Mouse (Mus musculus): ENCODE measurements at regions not wholly inside any gene's neighbourhood (a gene's known extent, or its start where the extent isn't known, plus 50 kb on each side); places are given as distances from the start of the nearest gene placed in this dataset.

GRCm38 (mm10) chr6:143287322-143287721 is 120.3 kb downstream of the Etnk1 start:
- no peak for ATAC-seq
- Histone ChIP-seq H3K9ac (ENCODE audit: low read length) (no peak overlapping the region), H3K27me3 (replicated peaks; ENCODE audit: control insufficient read depth, insufficient read depth, low read length) (no peaks in the 10 kb centered on the region), H3K27ac (ENCODE audit: low read depth, low read length) (no peak overlapping the region), H3K36me3 (ENCODE audit: control insufficient read depth, insufficient read depth, low read length) (no peaks in the 10 kb centered on the region), H3K4me1 (ENCODE audit: control insufficient read depth, insufficient read depth, low read length) (no peaks in the 10 kb centered on the region), H3K4me3 (ENCODE audit: low read depth, low read length) (no peak overlapping the region), H3K4me2 (ENCODE audit: low read length) (no peak overlapping the region), H3K9me3 (replicated peaks; ENCODE audit: control insufficient read depth, low read length) (no peaks in the 10 kb centered on the region)
- WGBS, result 24% methylated on average over 15 of the region's 15 CpGs
- peak; percentile 23 for DNase-seq (ENCODE audit: low spot score)

GRCm38 (mm10) chr6:143288491-143289130 is 121.6 kb downstream of the Etnk1 start:
- Histone ChIP-seq H3K9ac (ENCODE audit: low read length) (no peak overlapping the region), H3K27me3 (replicated peaks; ENCODE audit: control insufficient read depth, insufficient read depth, low read length) (no peaks in the 10 kb centered on the region), H3K9me3 (replicated peaks; ENCODE audit: control insufficient read depth, low read length) (no peaks in the 10 kb centered on the region), H3K4me3 (ENCODE audit: low read depth, low read length) (no peak overlapping the region), H3K4me2 (ENCODE audit: low read length) (no peak overlapping the region), H3K4me1 (ENCODE audit: control insufficient read depth, insufficient read depth, low read length) (no peaks in the 10 kb centered on the region), H3K36me3 (ENCODE audit: control insufficient read depth, insufficient read depth, low read length) (no peaks in the 10 kb centered on the region), H3K27ac (ENCODE audit: low read depth, low read length) (peak overlapping the region; percentile 76)
- DNase-seq (ENCODE audit: low spot score) (peak; percentile 53), ATAC-seq (no peak; the same call in 1 of the 2 replicates)
- 87% methylated on average over 19 of the region's 19 CpGs for WGBS

- ATAC-seq (no peak), DNase-seq (ENCODE audit: low spot score) (no peak)
- Histone ChIP-seq H3K9me3 (replicated peaks; ENCODE audit: control insufficient read depth, low read length) (no peaks in the 10 kb centered on the region), H3K27me3 (replicated peaks; ENCODE audit: control insufficient read depth, insufficient read depth, low read length) (no peaks in the 10 kb centered on the region), H3K4me3 (ENCODE audit: low read depth, low read length) (no peak overlapping the region), H3K4me2 (ENCODE audit: low read length) (no peak overlapping the region), H3K36me3 (ENCODE audit: control insufficient read depth, insufficient read depth, low read length) (no peaks in the 10 kb centered on the region), H3K4me1 (ENCODE audit: control insufficient read depth, insufficient read depth, low read length) (no peaks in the 10 kb centered on the region), H3K9ac (ENCODE audit: low read length) (no peak overlapping the region), H3K27ac (ENCODE audit: low read depth, low read length) (no peak overlapping the region)
- WGBS, result 85% methylated on average over 3 of the region's 3 CpGs
Observed at GRCm38 (mm10) chr6:143293648-143294047, 126.6 kb downstream of the Etnk1 start.

- Histone ChIP-seq H3K4me3 (ENCODE audit: low read depth, low read length) (no peak overlapping the region), H3K9ac (ENCODE audit: low read length) (no peak overlapping the region), H3K9me3 (replicated peaks; ENCODE audit: control insufficient read depth, low read length) (no peaks in the 10 kb centered on the region), H3K27me3 (replicated peaks; ENCODE audit: control insufficient read depth, insufficient read depth, low read length) (no peaks in the 10 kb centered on the region), H3K4me2 (ENCODE audit: low read length) (no peak overlapping the region), H3K36me3 (ENCODE audit: control insufficient read depth, insufficient read depth, low read length) (no peaks in the 10 kb centered on the region), H3K4me1 (ENCODE audit: control insufficient read depth, insufficient read depth, low read length) (no peaks in the 10 kb centered on the region), H3K27ac (ENCODE audit: low read depth, low read length) (no peak overlapping the region)
- 88% methylated on average over 5 of the region's 5 CpGs for WGBS
- DNase-seq (ENCODE audit: low spot score) (no peak), ATAC-seq (no peak)
Observed at GRCm38 (mm10) chr6:143298391-143298790, 131.4 kb downstream of the Etnk1 start.

GRCm38 (mm10) chr6:143301414-143301813 is 134.4 kb downstream of the Etnk1 start:
- ATAC-seq (no peak), DNase-seq (ENCODE audit: low spot score) (no peak)
- Histone ChIP-seq H3K27me3 (replicated peaks; ENCODE audit: control insufficient read depth, insufficient read depth, low read length) (no peaks in the 10 kb centered on the region), H3K9ac (ENCODE audit: low read length) (no peak overlapping the region), H3K4me2 (ENCODE audit: low read length) (no peak overlapping the region), H3K9me3 (replicated peaks; ENCODE audit: control insufficient read depth, low read length) (no peaks in the 10 kb centered on the region), H3K4me3 (ENCODE audit: low read depth, low read length) (no peak overlapping the region), H3K27ac (ENCODE audit: low read depth, low read length) (no peak overlapping the region), H3K4me1 (ENCODE audit: control insufficient read depth, insufficient read depth, low read length) (no peaks in the 10 kb centered on the region), H3K36me3 (ENCODE audit: control insufficient read depth, insufficient read depth, low read length) (no peaks in the 10 kb centered on the region)
- 95% methylated on average over 10 of the region's 10 CpGs for WGBS

- Histone ChIP-seq H3K36me3 (ENCODE audit: control insufficient read depth, insufficient read depth, low read length) (no peaks in the 10 kb centered on the region), H3K4me3 (ENCODE audit: low read depth, low read length) (no peak overlapping the region), H3K9me3 (replicated peaks; ENCODE audit: control insufficient read depth, low read length) (no peaks in the 10 kb centered on the region), H3K27me3 (replicated peaks; ENCODE audit: control insufficient read depth, insufficient read depth, low read length) (no peaks in the 10 kb centered on the region), H3K4me1 (ENCODE audit: control insufficient read depth, insufficient read depth, low read length) (no peaks in the 10 kb centered on the region), H3K9ac (ENCODE audit: low read length) (no peak overlapping the region), H3K4me2 (ENCODE audit: low read length) (no peak overlapping the region), H3K27ac (ENCODE audit: low read depth, low read length) (no peak overlapping the region)
- DNase-seq (ENCODE audit: low spot score) (no peak), ATAC-seq (no peak)
- WGBS, result 81% methylated on average over 6 of the region's 6 CpGs
Observed at GRCm38 (mm10) chr6:143307327-143307726, 140.3 kb downstream of the Etnk1 start.

- no peak for ATAC-seq
- Histone ChIP-seq H3K4me2 (ENCODE audit: low read length) (no peak overlapping the region), H3K27me3 (replicated peaks; ENCODE audit: control insufficient read depth, insufficient read depth, low read length) (no peaks in the 10 kb centered on the region), H3K27ac (ENCODE audit: low read depth, low read length) (no peak overlapping the region), H3K36me3 (ENCODE audit: control insufficient read depth, insufficient read depth, low read length) (no peaks in the 10 kb centered on the region), H3K9me3 (replicated peaks; ENCODE audit: control insufficient read depth, low read length) (0 out of 2 replicates have a peak, but pooled peaks cover 3% of the 10 kb centered on the region), H3K9ac (ENCODE audit: low read length) (no peak overlapping the region), H3K4me3 (ENCODE audit: low read depth, low read length) (no peak overlapping the region), H3K4me1 (ENCODE audit: control insufficient read depth, insufficient read depth, low read length) (no peaks in the 10 kb centered on the region)
- WGBS, result 81% methylated on average over 9 of the region's 9 CpGs
- DNase-seq (ENCODE audit: low spot score), result no peak
Observed at GRCm38 (mm10) chr6:143315859-143316258, 148.8 kb downstream of the Etnk1 start.

- Histone ChIP-seq H3K4me1 (ENCODE audit: control insufficient read depth, insufficient read depth, low read length) (no peaks in the 10 kb centered on the region), H3K4me3 (ENCODE audit: low read depth, low read length) (no peak overlapping the region), H3K27me3 (replicated peaks; ENCODE audit: control insufficient read depth, insufficient read depth, low read length) (no peaks in the 10 kb centered on the region), H3K9ac (ENCODE audit: low read length) (no peak overlapping the region), H3K27ac (ENCODE audit: low read depth, low read length) (no peak overlapping the region), H3K9me3 (replicated peaks; ENCODE audit: control insufficient read depth, low read length) (no peaks in the 10 kb centered on the region), H3K36me3 (ENCODE audit: control insufficient read depth, insufficient read depth, low read length) (no peaks in the 10 kb centered on the region), H3K4me2 (ENCODE audit: low read length) (no peak overlapping the region)
- 48% methylated on average over 7 of the region's 7 CpGs for WGBS
- ATAC-seq (no peak), DNase-seq (ENCODE audit: low spot score) (peak; percentile 82)
Observed at GRCm38 (mm10) chr6:143320426-143320825, 153.4 kb downstream of the Etnk1 start.

- no peak overlapping the region for H3K4me3 ChIP-seq (ENCODE audit: low read depth, low read length)
- 9% methylated on average over 8 of the region's 8 CpGs for WGBS
- no peaks in the 10 kb centered on the region for H3K4me1 ChIP-seq (ENCODE audit: control insufficient read depth, insufficient read depth, low read length)
- H3K36me3 ChIP-seq (ENCODE audit: control insufficient read depth, insufficient read depth, low read length), result no peaks in the 10 kb centered on the region
- H3K27ac ChIP-seq (ENCODE audit: low read depth, low read length), result no peak overlapping the region
- H3K9me3 ChIP-seq (replicated peaks; ENCODE audit: control insufficient read depth, low read length), result no peaks in the 10 kb centered on the region
- H3K9ac ChIP-seq (ENCODE audit: low read length), result no peak overlapping the region
- H3K27me3 ChIP-seq (replicated peaks; ENCODE audit: control insufficient read depth, insufficient read depth, low read length), result no peaks in the 10 kb centered on the region
- ATAC-seq (peak; percentile 62; the same call in 1 of the 2 replicates), DNase-seq (ENCODE audit: low spot score) (peak; percentile 29)
- no peak overlapping the region for H3K4me2 ChIP-seq (ENCODE audit: low read length)
Observed at GRCm38 (mm10) chr6:143324636-143325035, 157.6 kb downstream of the Etnk1 start.
